Mouse (Mus musculus) hindbrain, embryonic 15.5 days (tissue): ENCODE measurements around the gene Lrrc75a. TPM values are rescaled to one million over a fixed set of nuclear protein-coding genes. Genes with fewer than 3 reads are reported as not detected.

Experiments
- ATAC-seq: fragments of 200-750 bp; cut with Nextera tagmentation; 2 replicates; pipeline ENCODE4 v1.8.0; 2017; ENCODE audit warnings: low read depth, moderate number of reproducible peaks, moderate TSS enrichment; ENCODE audit not compliant: low FRiP score
- H3K27ac ChIP-seq: fragments of 300-500 bp; sonication (generic); replicated peaks from 2 replicates; pipeline ENCODE4 v1.5.1; 2015; ENCODE audit warnings: mild to moderate bottlenecking, inconsistent platforms
- H3K27me3 ChIP-seq: fragments of 300-500 bp; sonication (generic); 2 replicates; pipeline ENCODE4 v1.6.1; 2015; ENCODE audit warnings: control low read depth, inconsistent platforms
- H3K36me3 ChIP-seq: fragments of 300-500 bp; sonication (generic); 2 replicates; pipeline ENCODE4 v1.6.1; 2015; ENCODE audit warnings: control low read depth, inconsistent platforms
- H3K4me1 ChIP-seq: fragments of 300-500 bp; sonication (generic); replicated peaks from 2 replicates; pipeline ENCODE4 v1.6.1; 2015; ENCODE audit warnings: control low read depth, inconsistent platforms
- H3K4me2 ChIP-seq: fragments of 300-500 bp; sonication (generic); 2 replicates; pipeline ENCODE4 v1.6.1; 2015; ENCODE audit warnings: moderate library complexity, mild to moderate bottlenecking, inconsistent platforms
- H3K4me3 ChIP-seq: fragments of 300-500 bp; sonication (generic); 2 replicates; pipeline ENCODE4 v1.5.1; 2015; ENCODE audit warnings: mild to moderate bottlenecking, inconsistent platforms
- H3K9ac ChIP-seq: fragments of 300-500 bp; sonication (generic); 2 replicates; pipeline ENCODE4 v1.6.1; 2015; ENCODE audit warnings: inconsistent platforms
- H3K9me3 ChIP-seq: fragments of 300-500 bp; sonication (generic); 2 replicates; pipeline ENCODE4 v1.6.1; 2016; ENCODE audit warnings: control low read depth, inconsistent platforms
- WGBS: fragments of 180-500 bp; shearing (Covaris S2); methylation state at CpG from one replicate; pipeline ENCODE4 v1.1.7; 2015; 5-methylcytosine and 5-hydroxymethylcytosine counted together
- polyA plus RNA-seq: library from polyadenylated mRNA; unstranded; fragments of >200 nt; fragmentation: Nextera tagmentation; extraction: Ambion mirVana; gene quantifications from 2 replicates; pipeline ENCODE4 v1.2.1, GENCODE M21; 2015

The Lrrc75a gene
- polyA plus RNA-seq, 1 experiment from 2014 or later = 12.9 TPM

GRCm38 (mm10) chr11:62643681-62644363 lies 4.5 kb downstream of the Lrrc75a start:
- H3K9ac ChIP-seq = no peak overlapping the region
- H3K4me3 ChIP-seq = no peak overlapping the region
- no peaks in the 10 kb centered on the region for H3K36me3 ChIP-seq
- H3K9me3 ChIP-seq = no peaks in the 10 kb centered on the region
- H3K27ac ChIP-seq = peak overlapping the region; percentile 55; the same call in 1 of the 2 replicates
- H3K4me2 ChIP-seq = no peak overlapping the region
- peaks cover 56% of the 10 kb centered on the region for H3K4me1 ChIP-seq
- no peaks in the 10 kb centered on the region for H3K27me3 ChIP-seq
- ATAC-seq = no peak
- 83% methylated on average over 10 of the region's 10 CpGs for WGBS

GRCm38 (mm10) chr11:62643011-62643631 lies 5.2 kb downstream of the Lrrc75a start:
- 67% methylated on average over 8 of the region's 8 CpGs for whole genome bisulfite sequencing
- no peak overlapping the region for H3K9ac ChIP-seq
- no peak overlapping the region for H3K4me2 ChIP-seq
- peaks cover 54% of the 10 kb centered on the region for H3K4me1 ChIP-seq
- H3K9me3 ChIP-seq = no peaks in the 10 kb centered on the region
- ATAC-seq = no peak
- no peaks in the 10 kb centered on the region for H3K36me3 ChIP-seq
- peak overlapping the region; percentile 55 for H3K27ac ChIP-seq
- H3K4me3 ChIP-seq = no peak overlapping the region
- no peaks in the 10 kb centered on the region for H3K27me3 ChIP-seq

DNA sequence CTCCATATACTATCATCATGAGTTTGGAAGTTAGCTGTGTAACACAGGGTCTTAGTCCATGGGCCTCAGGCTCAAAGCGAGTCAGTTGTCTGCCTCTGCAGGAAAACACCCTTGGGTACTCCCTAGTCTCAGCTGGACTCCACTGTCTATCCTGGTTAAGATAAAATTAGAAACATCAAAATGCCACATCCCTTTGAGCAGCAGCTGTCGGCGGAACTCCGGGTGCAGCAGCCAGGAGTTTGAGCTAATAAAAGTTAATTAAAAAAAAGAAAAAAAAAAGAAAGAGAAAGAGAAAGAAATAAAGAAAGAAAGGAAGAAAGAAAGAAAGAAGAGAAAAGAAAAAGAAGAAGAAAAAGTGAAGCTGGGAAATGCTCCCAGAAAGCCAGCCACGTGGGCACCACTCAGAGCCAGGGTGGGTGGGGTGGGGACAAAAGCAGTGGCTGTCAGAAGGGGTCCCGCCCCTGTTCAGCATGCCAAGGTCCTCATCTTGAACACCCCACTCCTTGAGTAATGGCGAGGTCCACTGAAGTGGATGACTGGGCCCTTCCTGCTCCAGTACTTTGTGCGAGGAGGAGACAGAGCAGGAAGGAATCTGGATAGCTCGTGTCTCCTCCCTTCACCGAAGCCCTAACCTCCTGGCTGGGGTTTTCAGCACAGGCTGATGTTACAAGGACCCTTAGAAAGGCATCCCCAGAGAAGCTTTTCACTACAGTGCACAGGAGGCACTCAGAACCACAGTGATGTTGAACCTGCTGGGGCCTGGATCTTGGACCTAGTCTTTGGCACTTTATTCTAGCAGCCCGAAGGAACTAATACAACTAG lies 6.1 kb downstream of the Lrrc75a start:
- no peaks in the 10 kb centered on the region for H3K36me3 ChIP-seq
- no peaks in the 10 kb centered on the region for H3K27me3 ChIP-seq
- WGBS = 53% methylated on average over 11 of the region's 11 CpGs
- H3K27ac ChIP-seq = no peak overlapping the region
- H3K4me1 ChIP-seq = peaks cover 46% of the 10 kb centered on the region
- no peak overlapping the region for H3K9ac ChIP-seq
- no peak overlapping the region for H3K4me2 ChIP-seq
- no peak overlapping the region for H3K4me3 ChIP-seq
- no peaks in the 10 kb centered on the region for H3K9me3 ChIP-seq
- ATAC-seq = no peak

DNA sequence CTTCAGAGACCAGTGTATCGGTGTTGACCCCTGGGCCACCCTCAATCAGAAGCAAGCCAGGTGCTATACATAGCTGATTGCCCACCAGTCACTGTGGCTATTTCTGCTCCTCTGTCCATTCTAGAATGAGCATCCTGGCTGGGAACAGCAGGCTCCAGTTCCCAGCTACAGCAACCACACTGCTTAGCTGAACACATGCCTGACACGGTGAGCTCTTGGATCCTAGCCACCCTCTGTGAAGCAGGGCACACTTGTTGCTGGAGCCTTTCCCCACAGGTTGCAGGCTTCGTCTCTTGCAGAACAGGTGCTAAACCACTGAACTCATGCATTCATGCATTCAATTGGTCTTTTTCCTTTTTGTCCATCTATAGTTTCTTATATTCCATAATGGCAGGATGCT lies 7.9 kb downstream of the Lrrc75a start:
- H3K4me3 ChIP-seq = no peak overlapping the region
- 71% methylated on average over 3 of the region's 3 CpGs for WGBS
- no peak overlapping the region for H3K9ac ChIP-seq
- H3K36me3 ChIP-seq = no peaks in the 10 kb centered on the region
- no peak overlapping the region for H3K27ac ChIP-seq
- no peak overlapping the region for H3K4me2 ChIP-seq
- no peaks in the 10 kb centered on the region for H3K9me3 ChIP-seq
- ATAC-seq = no peak
- H3K27me3 ChIP-seq = no peaks in the 10 kb centered on the region
- peaks cover 40% of the 10 kb centered on the region for H3K4me1 ChIP-seq

DNA sequence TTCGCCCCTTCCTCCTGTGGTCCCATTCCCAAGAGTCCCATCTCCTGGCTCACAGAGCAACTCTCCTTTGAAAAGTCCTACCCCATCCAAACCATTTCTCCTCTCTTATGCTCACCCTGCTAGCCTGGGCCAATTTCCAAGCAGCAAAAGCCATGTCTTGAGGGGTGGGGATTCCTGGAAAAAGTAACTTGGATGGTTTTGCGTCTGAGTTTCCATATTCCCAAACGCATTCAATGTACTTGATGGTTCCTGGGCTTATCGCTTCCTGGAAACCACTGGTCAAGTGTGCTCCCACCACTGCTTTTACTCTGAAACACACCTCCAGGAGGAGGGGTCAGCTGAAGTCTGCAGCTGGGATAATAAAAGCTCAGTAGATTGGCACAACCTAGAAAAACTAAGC lies 9.9 kb downstream of the Lrrc75a start:
- Histone ChIP-seq H3K4me1 (peaks cover 21% of the 10 kb centered on the region), H3K36me3 (no peaks in the 10 kb centered on the region), H3K9me3 (no peaks in the 10 kb centered on the region), H3K9ac (no peak overlapping the region), H3K4me2 (no peak overlapping the region), H3K27ac (no peak overlapping the region), H3K27me3 (no peaks in the 10 kb centered on the region), H3K4me3 (no peak overlapping the region)
- WGBS = 94% methylated on average over 4 of the region's 4 CpGs
- ATAC-seq = no peak

- Histone ChIP-seq H3K4me2 (no peak overlapping the region), H3K4me3 (no peak overlapping the region), H3K4me1 (peaks cover 16% of the 10 kb centered on the region), H3K27me3 (no peaks in the 10 kb centered on the region), H3K9me3 (no peaks in the 10 kb centered on the region), H3K36me3 (no peaks in the 10 kb centered on the region), H3K9ac (no peak overlapping the region), H3K27ac (no peak overlapping the region)
- ATAC-seq = no peak
- WGBS = 78% methylated on average over 6 of the region's 6 CpGs
These were observed 10.5 kb downstream of the Lrrc75a start for GRCm38 (mm10) chr11:62637806-62638205.

- no peaks in the 10 kb centered on the region for H3K9me3 ChIP-seq
- H3K27ac ChIP-seq = no peak overlapping the region
- no peak overlapping the region for H3K9ac ChIP-seq
- 76% methylated on average over 5 of the region's 5 CpGs for WGBS
- ATAC-seq = no peak
- no peaks in the 10 kb centered on the region for H3K27me3 ChIP-seq
- no peak overlapping the region for H3K4me2 ChIP-seq
- H3K4me1 ChIP-seq = peaks cover 14% of the 10 kb centered on the region
- H3K4me3 ChIP-seq = no peak overlapping the region
- H3K36me3 ChIP-seq = no peaks in the 10 kb centered on the region
These were observed 10.9 kb downstream of the Lrrc75a start for GRCm38 (mm10) chr11:62637401-62637800.

- peaks cover 12% of the 10 kb centered on the region for H3K4me1 ChIP-seq
- H3K36me3 ChIP-seq = no peaks in the 10 kb centered on the region
- ATAC-seq = no peak
- H3K9me3 ChIP-seq = no peaks in the 10 kb centered on the region
- H3K27ac ChIP-seq = no peak overlapping the region
- H3K27me3 ChIP-seq = no peaks in the 10 kb centered on the region
- WGBS = 83% methylated on average over 3 of the region's 3 CpGs
- H3K9ac ChIP-seq = no peak overlapping the region
- no peak overlapping the region for H3K4me2 ChIP-seq
- no peak overlapping the region for H3K4me3 ChIP-seq
These were observed 11.5 kb downstream of the Lrrc75a start for GRCm38 (mm10) chr11:62636840-62637221.

DNA sequence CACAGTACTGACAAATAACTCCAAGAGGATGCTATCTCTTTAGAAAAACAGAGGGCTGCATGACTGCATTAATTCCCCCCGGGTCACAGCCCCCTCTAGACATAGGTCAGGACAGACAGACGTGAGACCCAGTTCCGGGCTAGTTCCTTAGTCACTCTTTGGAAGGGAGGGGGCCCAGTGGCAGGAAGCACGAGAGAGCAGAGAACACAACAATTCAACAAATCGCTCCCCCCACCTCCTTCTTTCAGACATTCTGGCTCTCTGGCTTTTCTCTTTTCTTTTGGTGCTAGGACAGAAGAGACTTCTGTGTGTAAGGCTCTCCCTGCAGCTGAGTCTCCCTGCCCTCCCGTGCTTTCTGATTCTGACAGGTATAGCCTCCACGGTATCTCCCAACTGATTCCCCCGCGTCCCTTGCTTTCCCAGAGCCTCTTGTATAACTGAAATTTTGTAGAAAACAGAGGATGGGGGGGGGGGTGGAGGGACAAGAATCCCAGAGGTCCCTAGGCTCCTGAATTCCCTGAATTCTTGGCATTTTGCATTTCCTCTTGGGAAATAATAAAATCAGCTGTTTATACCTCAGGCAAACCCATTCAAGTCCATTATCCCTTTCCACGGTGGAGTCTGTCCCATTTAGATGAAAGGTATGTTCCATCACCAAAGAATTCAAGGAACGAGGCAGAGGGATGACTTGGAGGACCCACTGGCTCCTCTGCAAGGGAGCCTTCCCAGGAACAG lies 12.1 kb downstream of the Lrrc75a start:
- ATAC-seq = no peak
- no peaks in the 10 kb centered on the region for H3K27me3 ChIP-seq
- 62% methylated on average over 11 of the region's 11 CpGs for WGBS
- peaks cover 12% of the 10 kb centered on the region for H3K4me1 ChIP-seq
- no peak overlapping the region for H3K27ac ChIP-seq
- H3K36me3 ChIP-seq = no peaks in the 10 kb centered on the region
- no peak overlapping the region for H3K4me2 ChIP-seq
- no peak overlapping the region for H3K9ac ChIP-seq
- no peaks in the 10 kb centered on the region for H3K9me3 ChIP-seq
- no peak overlapping the region for H3K4me3 ChIP-seq

DNA sequence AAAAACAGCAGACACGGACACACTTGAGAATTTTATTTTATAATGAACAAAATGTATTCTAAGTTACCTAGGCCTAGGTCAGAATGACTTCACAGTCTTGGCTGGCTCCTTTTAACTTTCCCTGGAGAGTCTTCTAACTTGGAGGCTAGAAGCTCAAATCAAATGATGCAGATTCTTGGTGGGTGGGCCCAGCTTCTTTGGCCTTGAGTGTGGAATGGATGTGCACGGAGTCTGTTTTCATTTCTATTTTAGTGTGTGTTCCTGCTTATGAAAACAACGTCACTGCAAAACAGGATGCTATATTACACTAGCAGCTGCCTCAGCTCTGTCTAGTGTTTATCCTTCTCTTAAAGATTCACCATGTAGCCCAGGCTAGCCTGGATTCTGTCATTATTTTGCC lies 12.9 kb downstream of the Lrrc75a start:
- H3K27ac ChIP-seq = no peak overlapping the region
- H3K4me1 ChIP-seq = peaks cover 16% of the 10 kb centered on the region
- ATAC-seq = no peak
- H3K36me3 ChIP-seq = no peaks in the 10 kb centered on the region
- H3K4me3 ChIP-seq = no peak overlapping the region
- no peaks in the 10 kb centered on the region for H3K9me3 ChIP-seq
- H3K27me3 ChIP-seq = no peaks in the 10 kb centered on the region
- no peak overlapping the region for H3K4me2 ChIP-seq
- 75% methylated on average over 3 of the region's 3 CpGs for WGBS
- no peak overlapping the region for H3K9ac ChIP-seq

DNA sequence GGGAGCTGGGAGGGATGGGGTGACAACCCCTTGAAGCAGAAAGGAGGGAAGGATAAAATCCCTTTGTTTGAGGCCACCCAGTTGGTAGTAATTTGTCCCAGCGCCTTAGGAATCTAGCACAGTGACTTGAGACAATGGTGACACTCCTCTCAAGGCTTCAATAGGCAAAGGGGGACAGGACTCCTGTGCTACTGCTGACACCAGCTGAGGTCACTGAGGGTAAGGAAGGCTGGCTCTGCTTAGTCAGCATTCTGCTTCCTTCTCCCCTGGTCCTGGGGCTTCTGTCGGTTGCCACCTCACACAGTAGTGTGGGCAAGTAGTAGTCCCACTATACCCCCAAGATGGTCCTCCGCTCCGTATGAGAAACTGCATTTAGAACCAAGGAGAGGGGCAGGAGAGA lies 17.2 kb downstream of the Lrrc75a start:
- ATAC-seq = no peak
- Histone ChIP-seq H3K27ac (no peak overlapping the region), H3K4me1 (peaks cover 34% of the 10 kb centered on the region)

More for the DNA sequence above, 17.2 kb downstream of the Lrrc75a start:
- H3K36me3 ChIP-seq = no peaks in the 10 kb centered on the region
- H3K4me3 ChIP-seq = no peak overlapping the region
- H3K9ac ChIP-seq = no peak overlapping the region
- H3K27me3 ChIP-seq = no peaks in the 10 kb centered on the region
- H3K9me3 ChIP-seq = no peaks in the 10 kb centered on the region
- WGBS = 37% methylated on average over 4 of the region's 4 CpGs
- H3K4me2 ChIP-seq = no peak overlapping the region
